Mouse (Mus musculus): ENCODE data around the gene Rln3. TPM values are rescaled to one million over a fixed set of nuclear protein-coding genes. Genes with fewer than 3 reads are reported as not detected.

Gene Rln3
- polyA plus RNA-seq (2012; rRNA removed), result 0.21 and 0.30 TPM in 2 replicates

GRCm38 (mm10) chr8:84044900-84045299, at the start of gene Rln3:
Gene Rln3 (minus strand): TSS chr8:84045000.
- no peak for DNase-seq (ENCODE audit: low spot score)

DNA sequence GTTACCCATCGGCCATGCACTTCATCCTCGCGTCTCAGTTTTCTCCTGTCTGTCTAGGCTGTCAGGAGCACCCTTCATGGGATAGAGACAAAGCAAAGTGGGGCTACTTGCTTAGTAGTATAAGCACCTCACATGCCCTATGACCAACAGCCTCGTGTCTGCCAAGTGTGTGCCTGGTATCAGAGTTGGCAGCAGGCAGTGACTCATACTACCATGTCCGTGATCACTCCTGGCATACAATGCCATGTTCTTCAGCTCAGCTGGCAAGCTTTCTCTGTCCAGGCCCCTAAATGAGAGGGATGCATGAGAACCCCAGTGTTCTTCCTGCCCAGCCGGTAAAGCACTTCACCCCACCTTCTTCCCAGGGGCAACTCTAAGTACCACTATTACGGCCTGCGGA, 45.8 kb upstream of the Rln3 start:
- DNase-seq (ENCODE audit: low spot score), result no peak

DNA sequence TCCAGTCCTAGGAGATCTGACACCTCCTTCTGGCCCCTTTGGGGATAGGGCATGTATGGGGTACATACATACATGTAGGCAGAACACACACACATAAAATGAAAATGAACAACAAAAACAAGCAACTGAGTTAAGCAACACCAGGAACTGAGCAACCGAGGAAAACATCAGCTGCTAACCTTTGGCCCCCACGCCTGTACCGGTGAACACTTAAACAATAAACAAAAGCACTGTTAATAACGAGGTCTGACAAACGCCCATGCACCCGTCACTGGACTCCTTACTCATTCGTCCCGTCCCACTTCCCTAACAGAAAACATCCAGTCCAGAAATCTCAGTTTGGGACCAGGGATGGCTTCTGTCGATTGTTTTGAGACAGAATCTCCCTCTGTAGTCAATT, 44.5 kb upstream of the Rln3 start:
- no peak for DNase-seq (ENCODE audit: low spot score)

DNA sequence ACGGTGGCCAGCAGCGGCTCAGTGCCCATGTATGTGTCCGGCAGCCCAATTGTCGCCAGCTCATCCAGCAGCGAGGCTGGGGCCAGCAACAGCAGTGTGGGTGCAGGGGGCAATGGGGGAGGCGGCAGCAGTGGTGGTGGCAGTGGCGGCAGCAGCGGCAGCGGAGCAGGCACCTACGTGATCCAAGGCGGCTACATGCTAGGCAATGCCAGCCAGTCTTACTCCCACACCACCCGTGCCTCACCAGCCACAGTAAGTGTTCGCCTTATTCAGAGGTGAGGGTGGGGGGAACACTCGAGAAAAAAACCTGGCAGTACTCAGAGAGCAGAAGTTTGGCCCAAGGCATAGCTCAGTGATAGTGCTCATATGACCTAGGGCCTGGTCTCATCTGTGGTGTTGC, 43.0 kb upstream of the Rln3 start:
- DNase-seq (ENCODE audit: low spot score), result no peak

- no peak for DNase-seq (ENCODE audit: low spot score)
These were observed 42.4 kb upstream of the Rln3 start for GRCm38 (mm10) chr8:84087156-84087555.

DNA sequence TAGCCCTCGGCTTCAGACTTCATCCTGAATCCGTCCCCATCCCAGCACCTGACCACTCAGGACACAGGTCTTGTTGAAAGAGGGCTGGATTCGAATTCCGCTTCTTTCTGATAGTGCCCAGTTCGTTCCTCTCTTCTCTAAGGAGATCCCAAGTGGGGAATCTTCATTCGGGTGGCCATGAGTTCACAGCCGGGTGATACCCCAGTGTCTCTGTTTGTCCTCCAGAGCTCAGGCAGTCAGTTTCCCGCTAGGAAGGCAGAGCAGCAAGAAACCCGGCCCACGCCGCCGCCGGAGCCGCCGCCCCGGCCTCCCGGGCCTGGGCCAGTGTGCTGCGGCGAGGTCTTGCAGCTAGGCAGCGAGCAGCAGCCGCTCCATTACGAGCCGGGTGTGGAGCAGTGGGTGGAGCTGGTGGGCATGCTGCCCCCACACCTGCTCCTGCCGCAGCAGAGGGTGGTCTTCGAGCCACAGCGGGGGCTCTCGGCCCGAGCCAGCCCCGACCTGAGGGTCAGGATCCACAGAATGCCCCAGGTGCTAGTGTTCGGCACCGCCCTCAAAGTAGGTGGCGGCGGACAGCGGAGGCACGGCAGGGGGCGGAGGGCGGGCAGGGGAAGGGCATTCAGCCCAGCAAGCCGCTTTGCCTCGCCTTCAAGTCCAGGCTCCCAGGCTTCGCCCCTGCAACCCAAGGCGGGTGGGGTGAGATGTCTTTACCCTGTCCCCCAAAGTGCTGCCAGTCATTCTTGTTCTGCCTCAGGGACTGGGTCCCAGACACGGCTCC, 39.7 kb upstream of the Rln3 start:
- DNase-seq (ENCODE audit: low spot score), result no peak

DNA sequence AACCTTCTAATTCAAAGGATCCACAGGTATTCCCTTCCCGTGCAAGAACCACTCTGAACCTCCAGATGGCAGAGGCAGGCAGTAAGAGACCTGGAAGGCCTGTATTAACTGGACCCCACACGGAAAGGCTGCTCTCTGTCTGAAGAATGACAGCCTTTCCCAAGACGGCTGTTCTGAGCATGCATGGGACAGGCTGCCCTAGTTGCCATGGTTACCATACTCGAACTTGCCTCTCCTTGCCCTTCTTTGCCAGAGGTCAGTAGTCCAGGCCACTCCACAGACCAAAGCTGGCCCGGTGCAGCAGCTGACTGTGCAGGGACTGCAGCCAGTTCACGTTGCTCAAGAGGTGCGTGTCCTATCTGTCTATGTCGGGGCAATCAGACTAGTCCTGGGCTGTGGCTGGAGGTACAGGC, 39.0 kb upstream of the Rln3 start:
- DNase-seq (ENCODE audit: low spot score), result no peak

- no peak for DNase-seq (ENCODE audit: low spot score)
These were observed 34.4 kb upstream of the Rln3 start for GRCm38 (mm10) chr8:84079206-84079605.

DNA sequence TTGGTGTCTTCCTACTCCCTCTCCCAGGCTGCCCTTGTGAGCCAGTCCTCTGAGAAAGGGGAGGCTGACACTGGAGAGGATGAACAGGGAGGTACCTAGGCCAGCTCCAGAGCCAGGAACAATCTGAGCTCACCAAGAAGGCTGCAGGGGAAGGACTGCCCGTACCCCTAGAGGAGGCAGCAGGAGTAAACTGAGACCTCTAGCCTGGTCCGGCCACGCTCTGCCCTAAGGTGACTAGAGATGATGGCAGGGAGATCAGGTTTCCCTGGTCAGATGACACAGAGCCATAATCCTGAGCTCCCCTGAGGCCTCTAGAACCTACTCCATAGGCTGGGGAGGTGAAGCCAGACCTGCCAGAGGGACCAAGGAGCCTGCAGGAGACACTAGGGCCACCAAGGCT, 32.0 kb upstream of the Rln3 start:
- DNase-seq (ENCODE audit: low spot score), result no peak

- no peak for DNase-seq (ENCODE audit: low spot score)
These were observed 31.6 kb upstream of the Rln3 start for GRCm38 (mm10) chr8:84076412-84076811.

- no peak for DNase-seq (ENCODE audit: low spot score)
These were observed 28.6 kb upstream of the Rln3 start for GRCm38 (mm10) chr8:84073230-84073976.

- DNase-seq (ENCODE audit: low spot score), result no peak
These were observed 27.5 kb upstream of the Rln3 start for GRCm38 (mm10) chr8:84072321-84072720.

- DNase-seq (ENCODE audit: low spot score), result no peak
These were observed 27.1 kb upstream of the Rln3 start for GRCm38 (mm10) chr8:84071921-84072320.

GRCm38 (mm10) chr8:84070667-84071066, 25.9 kb upstream of the Rln3 start:
- DNase-seq (ENCODE audit: low spot score), result no peak

- no peak for DNase-seq (ENCODE audit: low spot score)
These were observed 25.4 kb upstream of the Rln3 start for GRCm38 (mm10) chr8:84070241-84070640.

DNA sequence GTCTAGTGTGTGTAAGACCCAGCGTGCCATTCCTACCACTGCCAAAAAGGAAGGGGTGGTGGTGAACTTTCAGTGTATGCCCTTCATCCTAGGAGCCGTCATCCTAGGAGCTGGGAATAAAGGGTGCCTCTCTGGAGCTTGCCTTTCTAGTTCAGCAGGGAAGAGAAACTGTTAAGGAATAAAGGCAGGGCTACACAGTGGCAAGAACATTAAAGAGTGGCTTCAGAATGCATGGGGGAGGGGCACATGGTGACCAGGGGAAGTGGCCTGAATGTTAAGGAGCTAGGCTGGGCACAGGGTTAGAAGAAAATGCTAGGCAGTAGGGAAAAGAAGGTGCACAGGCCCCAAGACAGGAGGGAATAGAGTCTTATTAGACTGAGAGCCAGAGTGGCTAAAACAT, 24.9 kb upstream of the Rln3 start:
- DNase-seq (ENCODE audit: low spot score), result no peak

GRCm38 (mm10) chr8:84069169-84069568, 24.4 kb upstream of the Rln3 start:
- no peak for DNase-seq (ENCODE audit: low spot score)

- no peak for DNase-seq (ENCODE audit: low spot score)
These were observed 23.7 kb upstream of the Rln3 start for GRCm38 (mm10) chr8:84068316-84069035.

DNA sequence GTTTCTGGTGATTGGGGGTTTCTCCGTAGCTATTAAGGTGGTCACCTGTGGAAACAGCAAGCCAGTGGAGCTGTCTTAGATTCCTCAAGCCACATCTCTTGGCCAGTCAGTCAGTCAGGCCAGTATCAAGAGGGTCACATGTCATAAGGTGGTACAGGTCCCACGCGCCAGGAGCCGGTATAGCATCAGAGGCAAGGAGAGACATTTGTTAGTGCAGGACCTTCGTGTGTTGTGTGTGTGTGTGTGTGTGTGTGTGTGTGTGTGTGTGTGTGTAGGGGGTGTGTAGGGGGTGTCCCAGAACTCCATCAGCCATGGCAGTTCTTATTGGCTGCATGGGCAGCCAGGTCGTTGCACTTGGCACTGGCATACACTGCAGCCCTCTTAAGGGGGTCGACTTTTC, 23.1 kb upstream of the Rln3 start:
- no peak for DNase-seq (ENCODE audit: low spot score)

- peak; percentile 98 for DNase-seq (ENCODE audit: low spot score)
These were observed 22.3 kb upstream of the Rln3 start for GRCm38 (mm10) chr8:84067047-84067573.

GRCm38 (mm10) chr8:84066291-84066930, 21.6 kb upstream of the Rln3 start, which contains the start of gene Rfx1:
Gene Rfx1 (plus strand): TSS chr8:84066834.
- DNase-seq (ENCODE audit: low spot score), result peak; percentile 96

Measured in urinary bladder, adult 2 months (tissue).